Mouse (Mus musculus) adrenal gland, adult (tissue): ENCODE measurements around the gene Pfkp.
A peak's percentile ranks its signal among the peaks of the same experiment; 100 is the strongest.

Experiments used
- DNase-seq, 2 experiments: peaks; one replicate each; pipeline ENCODE4 v3.0.0; 2022 to 2023; ENCODE audit warnings: low spot score in 1 of 2; ENCODE audit not compliant: inconsistent age in 2 of 2

Pfkp gene

DNA sequence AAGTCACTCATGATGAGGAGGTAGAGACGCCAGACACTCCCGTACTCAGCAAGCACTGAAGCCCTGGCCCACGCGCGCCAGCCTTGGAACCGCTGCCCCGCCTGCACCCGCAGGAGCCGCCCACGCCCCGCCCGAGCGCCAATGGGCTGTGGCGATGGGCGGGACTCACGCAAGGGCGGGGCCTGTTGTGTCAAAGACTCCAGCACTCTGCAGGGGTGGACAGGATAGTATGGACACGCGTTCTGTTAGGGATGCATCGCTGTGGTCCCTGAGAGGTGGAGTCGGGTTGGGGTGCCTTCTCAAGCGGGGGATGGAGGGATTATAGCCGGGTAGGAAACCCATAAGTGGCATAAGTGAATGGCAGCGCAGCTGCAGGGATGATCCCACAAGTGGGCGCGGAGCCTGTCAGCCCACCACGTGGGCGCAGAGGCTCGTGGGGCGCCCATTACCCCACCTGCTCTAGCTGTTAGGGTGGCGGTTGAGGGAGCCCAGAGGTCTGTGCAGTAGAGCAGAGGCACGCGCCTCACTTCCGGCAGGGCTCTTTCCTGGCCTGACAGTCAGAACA is at the start of gene Pfkp:
Gene Pfkp, minus strand, starts transcription at position 109 of the 565 bp plus-strand sequence.
- peak; percentile 93 to 97 for DNase-seq

DNA sequence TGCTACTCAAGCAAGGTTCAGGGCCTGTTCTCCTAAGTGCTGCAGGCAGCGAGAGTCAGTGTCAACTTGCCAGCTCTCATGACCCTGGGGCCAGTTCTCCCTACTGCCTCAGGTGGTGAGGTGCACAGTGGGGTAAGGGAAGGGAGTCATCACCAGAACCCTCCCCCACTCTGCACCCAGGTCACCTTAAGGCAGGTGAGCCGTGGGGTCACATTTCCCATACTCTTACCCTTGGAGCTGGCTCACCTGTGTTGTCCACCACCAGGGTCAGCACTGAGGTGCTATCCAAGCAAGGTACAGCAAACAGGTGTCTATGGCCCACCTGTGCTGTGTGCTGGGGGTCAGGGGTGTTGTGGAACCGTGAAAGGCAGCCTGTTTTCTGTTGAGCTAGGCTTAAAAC is 42.0 kb upstream of the Pfkp start:
- peak in 1 of 2 experiments; percentile 11 for DNase-seq

DNA sequence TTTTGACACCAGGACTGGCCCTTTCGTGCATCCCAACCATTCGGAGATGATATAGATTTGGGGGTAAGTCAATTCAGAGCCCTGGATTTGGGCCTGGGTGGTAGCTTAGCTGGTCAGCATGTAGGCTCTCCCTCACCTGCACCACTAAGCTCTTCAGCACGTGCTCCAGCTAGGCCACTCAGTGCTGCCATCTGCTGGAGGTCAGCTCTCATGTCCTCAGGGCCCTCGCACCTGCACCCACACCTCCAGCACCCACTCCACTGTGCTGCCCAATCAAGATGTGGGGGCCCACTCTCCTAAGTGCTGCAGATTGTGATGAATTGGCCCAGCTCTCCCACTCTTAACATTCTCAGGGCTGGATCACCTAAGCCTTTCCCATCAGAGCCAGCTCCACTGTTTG is 41.4 kb upstream of the Pfkp start:
- peak; percentile 43 to 78 for DNase-seq

DNA sequence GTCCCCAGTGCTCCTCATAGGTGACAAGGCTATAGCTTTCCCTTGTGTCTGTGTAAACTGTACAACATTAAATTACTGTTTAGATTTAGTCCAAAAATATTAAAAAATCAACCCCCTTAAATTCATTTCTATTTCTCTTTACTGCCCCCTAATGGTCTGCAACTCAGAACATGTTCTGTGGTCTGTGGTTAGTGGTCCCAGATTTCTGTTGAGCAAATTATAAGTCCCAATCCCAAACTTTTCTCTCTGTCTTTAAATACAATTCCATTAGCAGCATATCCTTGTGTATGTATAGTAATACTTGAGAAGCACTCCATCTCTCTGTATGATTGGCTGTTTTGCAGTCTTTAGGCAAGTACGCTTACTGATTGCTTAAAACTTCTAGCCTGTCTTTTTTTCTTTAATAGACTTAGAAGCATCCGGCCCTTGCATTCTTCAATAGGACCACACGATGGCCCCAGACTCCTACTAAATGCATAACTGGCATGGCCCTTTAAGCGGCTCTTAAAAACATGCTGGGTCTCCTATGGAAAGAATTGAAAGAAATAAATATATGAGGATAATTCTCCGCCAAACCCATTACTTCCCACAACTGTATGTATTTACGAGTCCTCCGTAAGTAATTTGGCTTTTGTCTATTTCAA is 40.3 kb upstream of the Pfkp start:
- DNase-seq: peak; percentile 27 to 84

DNA sequence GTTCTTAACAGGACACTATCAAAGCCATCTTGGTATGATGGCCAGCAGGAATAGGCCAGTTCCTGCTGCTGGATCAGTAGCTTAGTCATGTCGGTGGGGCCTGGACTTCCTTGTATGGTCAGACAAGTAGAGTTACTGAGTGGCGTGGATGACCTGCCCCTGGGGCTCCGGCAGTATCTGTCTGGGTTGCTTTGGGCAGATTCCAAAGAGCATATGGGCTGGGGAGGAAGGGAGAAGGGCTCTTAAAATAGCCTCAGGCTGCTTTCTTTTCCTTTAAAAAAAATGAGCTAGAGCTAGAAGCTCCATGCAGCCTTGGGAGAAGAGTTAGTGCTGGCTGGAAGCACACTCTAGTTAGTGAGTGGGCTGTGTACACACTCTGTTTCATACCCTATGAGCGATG is 18.3 kb upstream of the Pfkp start:
- DNase-seq: peak in 1 of 2 experiments; percentile 14

- DNase-seq: no peak
These were observed 16.9 kb upstream of the Pfkp start for GRCm38 (mm10) chr13:6665506-6665905.

GRCm38 (mm10) chr13:6664216-6664615 is 15.6 kb upstream of the Pfkp start:
- DNase-seq: no peak

GRCm38 (mm10) chr13:6659314-6659713 is 10.7 kb upstream of the Pfkp start:
- DNase-seq: peak in 1 of 2 experiments; percentile 19

- no peak for DNase-seq
These were observed 8.7 kb upstream of the Pfkp start for GRCm38 (mm10) chr13:6657300-6657699.

DNA sequence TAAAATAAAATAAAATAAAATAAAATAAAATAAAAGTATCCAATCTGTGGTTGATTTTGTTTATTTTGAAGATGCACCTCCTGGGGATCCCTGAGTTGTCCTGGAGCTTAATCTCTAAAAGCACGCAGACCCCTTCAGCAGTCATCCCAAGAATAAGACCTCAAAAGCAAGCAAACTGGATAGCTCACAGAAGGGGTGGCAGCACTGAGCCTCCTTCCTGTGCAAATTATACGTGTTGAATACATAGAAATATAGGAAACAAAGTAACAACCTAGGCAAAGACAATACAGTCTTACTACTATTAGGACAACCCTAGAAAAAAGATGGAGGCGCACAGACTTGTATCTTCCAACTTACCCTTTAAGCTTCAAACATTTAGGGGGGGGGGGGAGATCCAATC is 965 bp upstream of the Pfkp start:
- peak in 1 of 2 experiments; percentile 15 for DNase-seq

DNA sequence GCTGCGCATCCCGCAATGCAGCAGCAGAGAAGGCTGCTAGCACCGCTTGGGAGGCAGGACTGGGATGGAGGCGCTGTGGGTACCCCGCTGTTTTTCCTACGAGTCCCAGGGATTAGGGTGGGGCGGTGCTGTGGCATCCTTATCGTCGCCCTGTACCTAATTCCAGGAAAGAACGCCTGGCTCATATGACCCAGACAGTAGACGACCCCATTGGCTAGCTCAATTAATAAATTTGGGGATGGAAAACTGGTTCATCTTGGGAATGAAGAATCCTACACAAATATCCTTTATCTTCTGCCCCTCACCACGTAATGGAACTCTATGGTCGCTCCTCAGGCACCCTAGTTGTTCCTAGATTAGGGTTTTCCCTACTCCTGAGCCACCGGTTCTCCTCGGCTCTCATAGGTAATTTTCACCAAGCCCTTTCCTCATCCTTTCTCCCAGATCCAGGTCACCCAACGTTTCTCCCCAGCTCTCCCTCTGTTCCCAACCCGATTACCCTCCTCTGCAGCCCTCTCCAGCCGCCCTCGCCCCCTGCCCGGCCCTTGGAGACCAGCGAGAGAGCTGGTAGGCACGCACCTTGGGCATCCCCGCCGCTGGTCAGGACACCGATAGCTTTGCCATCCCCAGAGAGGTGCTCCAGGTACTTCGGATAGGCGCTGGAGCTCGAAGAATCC is 447 bp downstream of the Pfkp start:
- DNase-seq: peak in 1 of 2 experiments; percentile 71

- DNase-seq: peak; percentile 73 to 91
These were observed 1.2 kb downstream of the Pfkp start for GRCm38 (mm10) chr13:6647067-6647991.

DNA sequence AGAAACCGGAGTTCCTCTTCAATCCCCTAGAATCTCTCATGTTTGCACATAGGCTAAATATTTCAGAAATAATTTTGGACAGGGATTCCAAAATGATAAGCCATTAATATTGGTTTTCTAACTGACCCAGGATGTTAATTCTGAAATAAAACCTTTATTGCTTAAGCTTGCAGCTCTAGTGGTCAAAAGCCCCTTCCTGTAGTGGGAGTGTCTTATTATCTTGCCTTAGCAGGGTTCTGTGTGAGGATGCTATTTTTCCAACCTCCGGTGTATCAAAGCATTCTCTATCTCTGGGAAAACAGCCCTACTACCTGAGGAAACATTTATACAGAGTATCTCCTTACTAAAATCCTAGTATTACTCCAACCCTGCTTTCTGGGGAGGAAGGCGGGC is 1.9 kb downstream of the Pfkp start:
- DNase-seq: no peak

- DNase-seq: peak in 1 of 2 experiments; percentile 43
These were observed 2.3 kb downstream of the Pfkp start for GRCm38 (mm10) chr13:6646266-6646665.

GRCm38 (mm10) chr13:6643968-6644367 is 4.6 kb downstream of the Pfkp start:
- DNase-seq: no peak

DNA sequence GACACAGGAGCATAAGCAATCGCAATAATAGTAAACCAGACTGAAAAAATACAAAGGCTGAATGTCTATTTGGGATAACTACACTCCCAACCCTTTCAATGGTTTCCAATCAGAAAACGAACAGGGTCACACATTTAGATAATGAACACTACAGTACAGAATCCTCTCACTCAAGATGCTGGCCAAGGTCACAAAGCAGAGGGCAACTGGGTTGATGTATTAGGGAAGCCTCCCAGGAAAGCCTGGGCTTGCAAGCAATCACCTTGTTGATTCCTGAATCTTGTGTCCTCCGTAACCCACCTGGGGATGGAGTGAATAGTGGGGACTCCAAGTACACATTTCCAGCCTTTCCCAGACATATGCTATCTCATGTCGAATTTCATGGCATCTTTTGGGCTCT is 5.6 kb downstream of the Pfkp start:
- peak in 1 of 2 experiments; percentile 42 for DNase-seq

GRCm38 (mm10) chr13:6642453-6642852 is 6.1 kb downstream of the Pfkp start:
- DNase-seq: peak; percentile 45 to 73

- DNase-seq: no peak
These were observed 7.1 kb downstream of the Pfkp start for GRCm38 (mm10) chr13:6641497-6641896.

DNA sequence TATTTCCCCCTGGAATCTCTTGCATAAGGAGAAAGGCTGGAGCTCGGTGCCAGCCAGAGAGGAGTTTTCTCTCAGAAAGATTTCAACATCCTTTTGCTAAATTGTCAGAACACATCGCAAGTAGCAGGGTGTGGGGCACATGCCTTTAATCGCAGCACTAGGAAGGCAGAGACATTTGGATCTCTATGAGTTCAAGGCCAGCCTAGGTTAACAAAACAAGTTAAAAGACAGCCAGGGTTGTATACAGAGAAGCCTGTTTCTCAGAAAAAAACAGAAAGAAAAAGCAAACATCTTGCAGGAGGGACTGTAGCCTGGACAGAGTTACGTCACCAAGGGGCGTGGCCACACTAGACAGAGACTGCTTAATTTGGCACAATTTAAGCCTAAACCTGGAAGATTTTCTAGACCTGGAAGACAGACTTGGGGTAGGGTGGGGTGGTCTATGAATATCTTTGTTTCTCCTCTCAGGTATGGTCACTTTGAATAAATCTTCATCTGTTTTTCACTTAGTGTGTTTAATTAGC is 9.0 kb downstream of the Pfkp start:
- DNase-seq: peak in 1 of 2 experiments; percentile 85

DNA sequence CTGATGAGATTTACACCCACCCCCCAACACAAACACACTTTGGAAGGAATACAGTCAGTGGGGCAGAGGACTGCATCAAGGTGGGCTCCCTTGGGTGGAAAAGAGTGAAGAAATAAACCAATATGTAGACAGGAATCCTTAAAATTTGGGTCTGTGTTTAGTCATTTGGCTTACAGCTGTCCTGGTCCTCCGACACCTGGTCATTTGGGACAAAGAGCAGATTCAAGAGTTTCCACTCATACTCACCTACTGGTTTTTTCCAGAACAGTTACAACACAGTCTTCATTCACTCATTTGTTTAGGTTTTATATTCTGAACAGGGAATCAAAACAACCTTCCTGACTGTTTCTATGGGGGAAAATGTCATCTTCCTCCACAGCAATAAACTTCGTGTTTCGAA is 9.6 kb downstream of the Pfkp start:
- DNase-seq: peak in 1 of 2 experiments; percentile 36

- DNase-seq: no peak
These were observed 10.2 kb downstream of the Pfkp start for GRCm38 (mm10) chr13:6638425-6638824.
